Mouse (Mus musculus) kidney, embryonic 16.5 days (tissue): Measurements from ENCODE around the gene Snd1. TPM values are rescaled to one million over a fixed set of nuclear protein-coding genes. Genes with fewer than 3 reads are reported as not detected.
A peak's percentile ranks its signal among the peaks of the same experiment; 100 is the strongest.

Source experiments
- ATAC-seq: fragments of 200-750 bp; cut with Nextera tagmentation; 2 replicates; pipeline ENCODE4 v1.8.0; 2017; ENCODE audit warnings: moderate TSS enrichment; ENCODE audit not compliant: low FRiP score, low TSS enrichment
- H3K27ac ChIP-seq: fragments of 300-500 bp; sonication (generic); 2 replicates; pipeline ENCODE4 v1.5.1; 2014; ENCODE audit warnings: low read length
- H3K27me3 ChIP-seq: fragments of 300-500 bp; sonication (generic); 2 replicates; pipeline ENCODE4 v1.6.1; 2014; ENCODE audit warnings: low read length, control low read depth, mixed read lengths; ENCODE audit not compliant: insufficient read depth
- H3K36me3 ChIP-seq: fragments of 300-500 bp; sonication (generic); 2 replicates; pipeline ENCODE4 v1.6.1; 2014; ENCODE audit warnings: low read length, control low read depth, mixed read lengths; ENCODE audit not compliant: insufficient read depth
- H3K4me1 ChIP-seq: fragments of 300-500 bp; sonication (generic); 2 replicates; pipeline ENCODE4 v1.6.1; 2014; ENCODE audit warnings: low read length, control low read depth, mixed read lengths; ENCODE audit not compliant: insufficient read depth
- H3K4me2 ChIP-seq: fragments of 300-500 bp; sonication (generic); replicated peaks from 2 replicates; pipeline ENCODE4 v1.6.1; 2014; ENCODE audit warnings: low read depth, low read length
- H3K4me3 ChIP-seq: fragments of 300-500 bp; sonication (generic); 2 replicates; pipeline ENCODE4 v1.5.1; 2014; ENCODE audit warnings: mild to moderate bottlenecking, low read length
- H3K9ac ChIP-seq: fragments of 300-500 bp; sonication (generic); replicated peaks from 2 replicates; pipeline ENCODE4 v1.6.1; 2014; ENCODE audit warnings: low read length
- H3K9me3 ChIP-seq: fragments of 300-500 bp; sonication (generic); 2 replicates; pipeline ENCODE4 v1.6.1; 2016; ENCODE audit warnings: low read length, control low read depth
- WGBS: fragments of 180-500 bp; shearing (Covaris S2); extraction: QIAGEN DNeasy Blood & Tissue Kit; methylation state at CpG from one replicate; pipeline ENCODE4 v1.1.7; 2014; 5-methylcytosine and 5-hydroxymethylcytosine counted together
- polyA plus RNA-seq: library from polyadenylated mRNA; unstranded; fragments of >200 nt; fragmentation: Nextera tagmentation; extraction: Ambion mirVana; gene quantifications from 2 replicates; pipeline ENCODE4 v1.2.1, GENCODE M21; 2015

The Snd1 gene
- polyA plus RNA-seq, 1 experiment from 2014 or later: 136 TPM

GRCm38 (mm10) chr6:28862304-28862703, 387.4 kb downstream of the Snd1 start:
- Histone ChIP-seq H3K9ac (no peak overlapping the region), H3K4me3 (no peak overlapping the region), H3K27ac (no peak overlapping the region), H3K9me3 (no peaks in the 10 kb centered on the region), H3K4me2 (no peak overlapping the region), H3K4me1 (peaks cover 4% of the 10 kb centered on the region; the same call in 1 of the 2 replicates), H3K27me3 (no peaks in the 10 kb centered on the region), H3K36me3 (no peaks in the 10 kb centered on the region)
- no peak for ATAC-seq
- WGBS: 72% methylated on average over 8 of the region's 8 CpGs

- Histone ChIP-seq H3K9ac (no peak overlapping the region), H3K4me3 (no peak overlapping the region), H3K4me1 (peaks cover 12% of the 10 kb centered on the region), H3K4me2 (no peak overlapping the region), H3K9me3 (no peaks in the 10 kb centered on the region), H3K36me3 (no peaks in the 10 kb centered on the region), H3K27ac (no peak overlapping the region), H3K27me3 (no peaks in the 10 kb centered on the region)
- ATAC-seq: no peak
- WGBS: 44% methylated on average over 5 of the region's 5 CpGs
Measured at GRCm38 (mm10) chr6:28864684-28865083, 389.7 kb downstream of the Snd1 start.

GRCm38 (mm10) chr6:28865112-28865511, 390.2 kb downstream of the Snd1 start:
- ATAC-seq: no peak
- Histone ChIP-seq H3K4me2 (no peak overlapping the region), H3K4me1 (peaks cover 12% of the 10 kb centered on the region), H3K9ac (no peak overlapping the region), H3K9me3 (no peaks in the 10 kb centered on the region), H3K27me3 (no peaks in the 10 kb centered on the region), H3K36me3 (no peaks in the 10 kb centered on the region), H3K27ac (no peak overlapping the region), H3K4me3 (no peak overlapping the region)
- 83% methylated on average over 10 of the region's 10 CpGs for WGBS

GRCm38 (mm10) chr6:28866206-28866605, 391.3 kb downstream of the Snd1 start:
- Histone ChIP-seq H3K27ac (no peak overlapping the region), H3K9me3 (no peaks in the 10 kb centered on the region), H3K9ac (no peak overlapping the region), H3K4me1 (peaks cover 12% of the 10 kb centered on the region), H3K4me3 (no peak overlapping the region), H3K27me3 (no peaks in the 10 kb centered on the region), H3K4me2 (no peak overlapping the region), H3K36me3 (no peaks in the 10 kb centered on the region)
- ATAC-seq: no peak
- WGBS: 98% methylated on average over 3 of the region's 3 CpGs

- no peaks in the 10 kb centered on the region for H3K27me3 ChIP-seq
- no peak overlapping the region for H3K9ac ChIP-seq
- no peak overlapping the region for H3K4me3 ChIP-seq
- no peaks in the 10 kb centered on the region for H3K9me3 ChIP-seq
- 38% methylated on average over 2 of the region's 2 CpGs for WGBS
- H3K4me1 ChIP-seq: peaks cover 12% of the 10 kb centered on the region
- no peak overlapping the region for H3K4me2 ChIP-seq
- ATAC-seq: no peak
- no peaks in the 10 kb centered on the region for H3K36me3 ChIP-seq
- no peak overlapping the region for H3K27ac ChIP-seq
Measured at GRCm38 (mm10) chr6:28867516-28868251, 392.7 kb downstream of the Snd1 start.

GRCm38 (mm10) chr6:28871725-28872420, 396.9 kb downstream of the Snd1 start:
- H3K4me2 ChIP-seq: no peak overlapping the region
- no peaks in the 10 kb centered on the region for H3K9me3 ChIP-seq
- no peak for ATAC-seq
- no peak overlapping the region for H3K4me3 ChIP-seq
- H3K27ac ChIP-seq: no peak overlapping the region
- 88% methylated on average over 5 of the region's 5 CpGs for WGBS
- H3K9ac ChIP-seq: no peak overlapping the region
- H3K27me3 ChIP-seq: no peaks in the 10 kb centered on the region
- peaks cover 6% of the 10 kb centered on the region; the same call in 1 of the 2 replicates for H3K36me3 ChIP-seq
- H3K4me1 ChIP-seq: peaks cover 27% of the 10 kb centered on the region

- WGBS: 86% methylated on average over 3 of the region's 3 CpGs
Measured at GRCm38 (mm10) chr6:28872421-28872795, 397.5 kb downstream of the Snd1 start.

GRCm38 (mm10) chr6:28874053-28874452, 399.1 kb downstream of the Snd1 start:
- H3K4me1 ChIP-seq: peaks cover 15% of the 10 kb centered on the region
- 54% methylated on average over 11 of the region's 11 CpGs for WGBS
- peak; percentile 50; the same call in 1 of the 2 replicates for ATAC-seq

More at GRCm38 (mm10) chr6:28872421-28872795, 397.5 kb downstream of the Snd1 start:
- ATAC-seq: no peak
- Histone ChIP-seq H3K9me3 (no peaks in the 10 kb centered on the region), H3K27ac (no peak overlapping the region), H3K9ac (no peak overlapping the region), H3K4me1 (peaks cover 23% of the 10 kb centered on the region), H3K36me3 (peaks cover 6% of the 10 kb centered on the region; the same call in 1 of the 2 replicates), H3K4me3 (no peak overlapping the region), H3K27me3 (no peaks in the 10 kb centered on the region), H3K4me2 (no peak overlapping the region)

GRCm38 (mm10) chr6:28874759-28875158, 399.8 kb downstream of the Snd1 start:
- WGBS: 89% methylated on average over 5 of the region's 5 CpGs
- no peak for ATAC-seq
- no peaks in the 10 kb centered on the region for H3K27me3 ChIP-seq
- H3K4me3 ChIP-seq: no peak overlapping the region
- H3K27ac ChIP-seq: no peak overlapping the region
- H3K36me3 ChIP-seq: peaks cover 6% of the 10 kb centered on the region; the same call in 1 of the 2 replicates
- peaks cover 15% of the 10 kb centered on the region for H3K4me1 ChIP-seq
- H3K9ac ChIP-seq: no peak overlapping the region
- H3K9me3 ChIP-seq: no peaks in the 10 kb centered on the region
- no peak overlapping the region for H3K4me2 ChIP-seq

More at GRCm38 (mm10) chr6:28874053-28874452, 399.1 kb downstream of the Snd1 start:
- no peaks in the 10 kb centered on the region for H3K9me3 ChIP-seq
- no peak overlapping the region for H3K9ac ChIP-seq
- H3K27me3 ChIP-seq: no peaks in the 10 kb centered on the region
- H3K36me3 ChIP-seq: peaks cover 6% of the 10 kb centered on the region; the same call in 1 of the 2 replicates
- no peak overlapping the region for H3K4me2 ChIP-seq
- no peak overlapping the region for H3K27ac ChIP-seq
- H3K4me3 ChIP-seq: no peak overlapping the region

- Histone ChIP-seq H3K4me3 (no peak overlapping the region), H3K9ac (no peak overlapping the region), H3K36me3 (peaks cover 6% of the 10 kb centered on the region; the same call in 1 of the 2 replicates), H3K9me3 (no peaks in the 10 kb centered on the region), H3K27me3 (no peaks in the 10 kb centered on the region), H3K4me2 (no peak overlapping the region), H3K27ac (no peak overlapping the region), H3K4me1 (peaks cover 15% of the 10 kb centered on the region)
- 46% methylated on average over 1 of the region's 1 CpGs for WGBS
- no peak for ATAC-seq
Measured at GRCm38 (mm10) chr6:28875333-28875732, 400.4 kb downstream of the Snd1 start.
